Mouse (Mus musculus): ENCODE measurements around the gene Nrd1. TPM values are rescaled to one million over a fixed set of nuclear protein-coding genes. Genes with fewer than 3 reads are reported as not detected.

Gene Nrd1
- polyA plus RNA-seq, 1 experiment: 161 TPM

- H3K4me1 ChIP-seq (ENCODE audit: control insufficient read depth, insufficient read depth, low read length): no peaks in the 10 kb centered on the region
- no peak overlapping the region for H3K27ac ChIP-seq (ENCODE audit: insufficient read depth, low read depth, low read length)
- H3K4me3 ChIP-seq (ENCODE audit: insufficient read depth, low read depth, low read length): no peak overlapping the region
- WGBS: 80% methylated on average over 5 of the region's 5 CpGs
- no peak for TF ChIP-seq CTCF (IDR thresholded peaks at IDR 0.05; ENCODE audit: insufficient read depth, low read depth, low read length)
- TF ChIP-seq POLR2A (IDR thresholded peaks at IDR 0.05; ENCODE audit: insufficient read depth, low read depth, low read length): no peak
These were observed 42.8 kb downstream of the Nrd1 start for GRCm38 (mm10) chr4:109043294-109043693.

- TF ChIP-seq CTCF (IDR thresholded peaks at IDR 0.05; ENCODE audit: insufficient read depth, low read depth, low read length) (no peak), POLR2A (IDR thresholded peaks at IDR 0.05; ENCODE audit: insufficient read depth, low read depth, low read length) (no peak)
These were observed 43.3 kb downstream of the Nrd1 start for GRCm38 (mm10) chr4:109043756-109044155.

GRCm38 (mm10) chr4:109048258-109048657, 47.8 kb downstream of the Nrd1 start:
- TF ChIP-seq POLR2A (IDR thresholded peaks at IDR 0.05; ENCODE audit: insufficient read depth, low read depth, low read length) (no peak), CTCF (IDR thresholded peaks at IDR 0.05; ENCODE audit: insufficient read depth, low read depth, low read length) (no peak)
- H3K4me3 ChIP-seq (ENCODE audit: insufficient read depth, low read depth, low read length): no peak overlapping the region
- H3K4me1 ChIP-seq (ENCODE audit: control insufficient read depth, insufficient read depth, low read length): peaks cover 6% of the 10 kb centered on the region; the same call in 1 of the 2 replicates
- 89% methylated on average over 4 of the region's 4 CpGs for WGBS
- H3K27ac ChIP-seq (ENCODE audit: insufficient read depth, low read depth, low read length): no peak overlapping the region

More at GRCm38 (mm10) chr4:109043756-109044155, 43.3 kb downstream of the Nrd1 start:
- 65% methylated on average over 5 of the region's 5 CpGs for WGBS
- Histone ChIP-seq H3K4me3 (ENCODE audit: insufficient read depth, low read depth, low read length) (no peak overlapping the region), H3K27ac (ENCODE audit: insufficient read depth, low read depth, low read length) (no peak overlapping the region), H3K4me1 (ENCODE audit: control insufficient read depth, insufficient read depth, low read length) (no peaks in the 10 kb centered on the region)

GRCm38 (mm10) chr4:109052282-109052681, 51.8 kb downstream of the Nrd1 start:
- 14% methylated on average over 1 of the region's 1 CpGs for WGBS
- Histone ChIP-seq H3K4me1 (ENCODE audit: control insufficient read depth, insufficient read depth, low read length) (peaks cover 6% of the 10 kb centered on the region; the same call in 1 of the 2 replicates), H3K27ac (ENCODE audit: insufficient read depth, low read depth, low read length) (no peak overlapping the region), H3K4me3 (ENCODE audit: insufficient read depth, low read depth, low read length) (no peak overlapping the region)
- no peak for TF ChIP-seq POLR2A (IDR thresholded peaks at IDR 0.05; ENCODE audit: insufficient read depth, low read depth, low read length)
- TF ChIP-seq CTCF (IDR thresholded peaks at IDR 0.05; ENCODE audit: insufficient read depth, low read depth, low read length): no peak

- TF ChIP-seq CTCF (IDR thresholded peaks at IDR 0.05; ENCODE audit: insufficient read depth, low read depth, low read length) (no peak), POLR2A (IDR thresholded peaks at IDR 0.05; ENCODE audit: insufficient read depth, low read depth, low read length) (no peak)
- Histone ChIP-seq H3K27ac (ENCODE audit: insufficient read depth, low read depth, low read length) (no peak overlapping the region), H3K4me3 (ENCODE audit: insufficient read depth, low read depth, low read length) (no peak overlapping the region), H3K4me1 (ENCODE audit: control insufficient read depth, insufficient read depth, low read length) (peaks cover 6% of the 10 kb centered on the region; the same call in 1 of the 2 replicates)
- WGBS: 73% methylated on average over 9 of the region's 9 CpGs
These were observed 53.5 kb downstream of the Nrd1 start for GRCm38 (mm10) chr4:109054003-109054402.

- TF ChIP-seq CTCF (IDR thresholded peaks at IDR 0.05; ENCODE audit: insufficient read depth, low read depth, low read length) (no peak), POLR2A (IDR thresholded peaks at IDR 0.05; ENCODE audit: insufficient read depth, low read depth, low read length) (no peak)
- 69% methylated on average over 7 of the region's 7 CpGs for WGBS
- no peak overlapping the region for H3K27ac ChIP-seq (ENCODE audit: insufficient read depth, low read depth, low read length)
- no peak overlapping the region for H3K4me3 ChIP-seq (ENCODE audit: insufficient read depth, low read depth, low read length)
- H3K4me1 ChIP-seq (ENCODE audit: control insufficient read depth, insufficient read depth, low read length): no peaks in the 10 kb centered on the region
These were observed 55.9 kb downstream of the Nrd1 start for GRCm38 (mm10) chr4:109056351-109056750.

GRCm38 (mm10) chr4:109057640-109058039, 57.2 kb downstream of the Nrd1 start:
- Histone ChIP-seq H3K27ac (ENCODE audit: insufficient read depth, low read depth, low read length) (no peak overlapping the region), H3K4me1 (ENCODE audit: control insufficient read depth, insufficient read depth, low read length) (no peaks in the 10 kb centered on the region), H3K4me3 (ENCODE audit: insufficient read depth, low read depth, low read length) (no peak overlapping the region)
- 93% methylated on average over 8 of the region's 8 CpGs for WGBS
- no peak for TF ChIP-seq POLR2A (IDR thresholded peaks at IDR 0.05; ENCODE audit: insufficient read depth, low read depth, low read length)
- TF ChIP-seq CTCF (IDR thresholded peaks at IDR 0.05; ENCODE audit: insufficient read depth, low read depth, low read length): no peak

GRCm38 (mm10) chr4:109059255-109059821, 58.9 kb downstream of the Nrd1 start:
- WGBS: 82% methylated on average over 4 of the region's 4 CpGs
- no peak for TF ChIP-seq POLR2A (IDR thresholded peaks at IDR 0.05; ENCODE audit: insufficient read depth, low read depth, low read length)
- TF ChIP-seq CTCF (IDR thresholded peaks at IDR 0.05; ENCODE audit: insufficient read depth, low read depth, low read length): no peak
- H3K4me3 ChIP-seq (ENCODE audit: insufficient read depth, low read depth, low read length): no peak overlapping the region
- no peaks in the 10 kb centered on the region for H3K4me1 ChIP-seq (ENCODE audit: control insufficient read depth, insufficient read depth, low read length)
- H3K27ac ChIP-seq (ENCODE audit: insufficient read depth, low read depth, low read length): no peak overlapping the region

- Histone ChIP-seq H3K27ac (ENCODE audit: insufficient read depth, low read depth, low read length) (no peak overlapping the region), H3K4me1 (ENCODE audit: control insufficient read depth, insufficient read depth, low read length) (0 out of 2 replicates have a peak, but pooled peaks cover 1% of the 10 kb centered on the region), H3K4me3 (ENCODE audit: insufficient read depth, low read depth, low read length) (no peak overlapping the region)
- 77% methylated on average over 6 of the region's 6 CpGs for WGBS
- no peak for TF ChIP-seq POLR2A (IDR thresholded peaks at IDR 0.05; ENCODE audit: insufficient read depth, low read depth, low read length)
- no peak for TF ChIP-seq CTCF (IDR thresholded peaks at IDR 0.05; ENCODE audit: insufficient read depth, low read depth, low read length)
These were observed 64.5 kb downstream of the Nrd1 start for GRCm38 (mm10) chr4:109064941-109065340.

Data from olfactory bulb, adult 2 months (tissue).